Mouse (Mus musculus): ENCODE measurements around the gene Mcrip2. TPM values are rescaled to one million over a fixed set of nuclear protein-coding genes. Genes with fewer than 3 reads are reported as not detected.

Mcrip2 gene
- polyA plus RNA-seq, 1 experiment from 2014 or later: 13.9 TPM

GRCm38 (mm10) chr17:25831451-25832281 is 36.9 kb downstream of the Mcrip2 start:
- no peaks in the 10 kb centered on the region for H3K27me3 ChIP-seq (ENCODE audit: control insufficient read depth, insufficient read depth, low read length)
- peaks cover 41% of the 10 kb centered on the region for H3K36me3 ChIP-seq (ENCODE audit: control insufficient read depth, insufficient read depth, low read length)
- DNase-seq: no peak
- H3K4me3 ChIP-seq (replicated peaks; ENCODE audit: low read depth, low read length): peak overlapping the region; percentile 82
- H3K9me3 ChIP-seq (ENCODE audit: control insufficient read depth, low read length): no peaks in the 10 kb centered on the region
- peak overlapping the region; percentile 97; the same call in 1 of the 2 replicates for H3K27ac ChIP-seq (replicated peaks; ENCODE audit: low read depth, low read length)
- WGBS: 67% methylated on average over 21 of the region's 21 CpGs
- H3K9ac ChIP-seq (replicated peaks; ENCODE audit: low read length): peak overlapping the region; percentile 81
- H3K4me1 ChIP-seq (ENCODE audit: control insufficient read depth, insufficient read depth, low read length): peaks cover 55% of the 10 kb centered on the region
- ATAC-seq (ENCODE audit: low FRiP score, low TSS enrichment): no peak
- H3K4me2 ChIP-seq (ENCODE audit: low read length): peak overlapping the region; percentile 95

GRCm38 (mm10) chr17:25830806-25831431 is 37.6 kb downstream of the Mcrip2 start:
- H3K27ac ChIP-seq (replicated peaks; ENCODE audit: low read depth, low read length): no peak overlapping the region
- DNase-seq (no peak), ATAC-seq (ENCODE audit: low FRiP score, low TSS enrichment) (no peak)
- peak overlapping the region; percentile 95 for H3K4me2 ChIP-seq (ENCODE audit: low read length)
- H3K4me3 ChIP-seq (replicated peaks; ENCODE audit: low read depth, low read length): peak overlapping the region; percentile 82; the same call in 1 of the 2 replicates
- peaks cover 48% of the 10 kb centered on the region for H3K36me3 ChIP-seq (ENCODE audit: control insufficient read depth, insufficient read depth, low read length)
- no peak overlapping the region; the same call in 1 of the 2 replicates for H3K9ac ChIP-seq (replicated peaks; ENCODE audit: low read length)
- H3K27me3 ChIP-seq (ENCODE audit: control insufficient read depth, insufficient read depth, low read length): no peaks in the 10 kb centered on the region
- no peaks in the 10 kb centered on the region for H3K9me3 ChIP-seq (ENCODE audit: control insufficient read depth, low read length)
- H3K4me1 ChIP-seq (ENCODE audit: control insufficient read depth, insufficient read depth, low read length): peaks cover 48% of the 10 kb centered on the region
- 86% methylated on average over 14 of the region's 14 CpGs for WGBS

GRCm38 (mm10) chr17:25830200-25830753 is 38.3 kb downstream of the Mcrip2 start:
- Histone ChIP-seq H3K4me2 (ENCODE audit: low read length) (peak overlapping the region; percentile 95), H3K4me1 (ENCODE audit: control insufficient read depth, insufficient read depth, low read length) (peaks cover 41% of the 10 kb centered on the region), H3K27ac (replicated peaks; ENCODE audit: low read depth, low read length) (no peak overlapping the region), H3K9ac (replicated peaks; ENCODE audit: low read length) (no peak overlapping the region; the same call in 1 of the 2 replicates), H3K27me3 (ENCODE audit: control insufficient read depth, insufficient read depth, low read length) (no peaks in the 10 kb centered on the region), H3K36me3 (ENCODE audit: control insufficient read depth, insufficient read depth, low read length) (peaks cover 48% of the 10 kb centered on the region), H3K9me3 (ENCODE audit: control insufficient read depth, low read length) (no peaks in the 10 kb centered on the region), H3K4me3 (replicated peaks; ENCODE audit: low read depth, low read length) (peak overlapping the region; percentile 70; the same call in 1 of the 2 replicates)
- DNase-seq (no peak), ATAC-seq (ENCODE audit: low FRiP score, low TSS enrichment) (no peak)
- WGBS: 89% methylated on average over 4 of the region's 4 CpGs

- H3K9me3 ChIP-seq (ENCODE audit: control insufficient read depth, low read length): no peaks in the 10 kb centered on the region
- peak overlapping the region; percentile 91 for H3K27ac ChIP-seq (replicated peaks; ENCODE audit: low read depth, low read length)
- peaks cover 47% of the 10 kb centered on the region for H3K36me3 ChIP-seq (ENCODE audit: control insufficient read depth, insufficient read depth, low read length)
- H3K4me3 ChIP-seq (replicated peaks; ENCODE audit: low read depth, low read length): peak overlapping the region; percentile 70
- ATAC-seq (ENCODE audit: low FRiP score, low TSS enrichment): no peak
- peaks cover 39% of the 10 kb centered on the region for H3K4me1 ChIP-seq (ENCODE audit: control insufficient read depth, insufficient read depth, low read length)
- H3K9ac ChIP-seq (replicated peaks; ENCODE audit: low read length): peak overlapping the region; percentile 78
- DNase-seq: no peak
- H3K27me3 ChIP-seq (ENCODE audit: control insufficient read depth, insufficient read depth, low read length): no peaks in the 10 kb centered on the region
- peak overlapping the region; percentile 95 for H3K4me2 ChIP-seq (ENCODE audit: low read length)
- 38% methylated on average over 8 of the region's 8 CpGs for WGBS
These were observed 39.0 kb downstream of the Mcrip2 start for GRCm38 (mm10) chr17:25829558-25830017.

GRCm38 (mm10) chr17:25828712-25829557 is 39.6 kb downstream of the Mcrip2 start, which contains the start of gene Jmjd8:
Gene Jmjd8, plus strand, starts transcription at chr17:25828867.
- WGBS: 1% methylated on average over 32 of the region's 32 CpGs
- Histone ChIP-seq H3K4me2 (ENCODE audit: low read length) (peak within 1 kb of the TSS; percentile 95), H3K36me3 (ENCODE audit: control insufficient read depth, insufficient read depth, low read length) (peaks cover 45% of the 10 kb centered on the region), H3K4me1 (ENCODE audit: control insufficient read depth, insufficient read depth, low read length) (peaks cover 39% of the 10 kb centered on the region), H3K27ac (replicated peaks; ENCODE audit: low read depth, low read length) (peak within 1 kb of the TSS; percentile 91), H3K9ac (replicated peaks; ENCODE audit: low read length) (peak within 1 kb of the TSS; percentile 78), H3K4me3 (replicated peaks; ENCODE audit: low read depth, low read length) (peak within 1 kb of the TSS; percentile 70), H3K27me3 (ENCODE audit: control insufficient read depth, insufficient read depth, low read length) (no peaks in the 10 kb centered on the region), H3K9me3 (ENCODE audit: control insufficient read depth, low read length) (no peaks in the 10 kb centered on the region)
- peak; percentile 59 for ATAC-seq (ENCODE audit: low FRiP score, low TSS enrichment)
- DNase-seq: peak; percentile 92

- peaks cover 45% of the 10 kb centered on the region for H3K36me3 ChIP-seq (ENCODE audit: control insufficient read depth, insufficient read depth, low read length)
- 0 out of 2 replicates have a peak overlapping the region, but pooled peaks have one; percentile 78 for H3K9ac ChIP-seq (replicated peaks; ENCODE audit: low read length)
- no peaks in the 10 kb centered on the region for H3K9me3 ChIP-seq (ENCODE audit: control insufficient read depth, low read length)
- H3K27me3 ChIP-seq (ENCODE audit: control insufficient read depth, insufficient read depth, low read length): no peaks in the 10 kb centered on the region
- peak overlapping the region; percentile 95 for H3K4me2 ChIP-seq (ENCODE audit: low read length)
- DNase-seq: no peak
- peak overlapping the region; percentile 70 for H3K4me3 ChIP-seq (replicated peaks; ENCODE audit: low read depth, low read length)
- no peak for ATAC-seq (ENCODE audit: low FRiP score, low TSS enrichment)
- peaks cover 39% of the 10 kb centered on the region for H3K4me1 ChIP-seq (ENCODE audit: control insufficient read depth, insufficient read depth, low read length)
- 89% methylated on average over 8 of the region's 8 CpGs for WGBS
- H3K27ac ChIP-seq (replicated peaks; ENCODE audit: low read depth, low read length): peak overlapping the region; percentile 91; the same call in 1 of the 2 replicates
These were observed 40.4 kb downstream of the Mcrip2 start for GRCm38 (mm10) chr17:25828223-25828594.

GRCm38 (mm10) chr17:25827546-25828222 is 40.9 kb downstream of the Mcrip2 start:
- no peak for DNase-seq
- Histone ChIP-seq H3K27ac (replicated peaks; ENCODE audit: low read depth, low read length) (no peak overlapping the region), H3K9ac (replicated peaks; ENCODE audit: low read length) (no peak overlapping the region), H3K9me3 (ENCODE audit: control insufficient read depth, low read length) (no peaks in the 10 kb centered on the region), H3K4me3 (replicated peaks; ENCODE audit: low read depth, low read length) (peak overlapping the region; percentile 70; the same call in 1 of the 2 replicates), H3K36me3 (ENCODE audit: control insufficient read depth, insufficient read depth, low read length) (peaks cover 45% of the 10 kb centered on the region), H3K4me1 (ENCODE audit: control insufficient read depth, insufficient read depth, low read length) (peaks cover 42% of the 10 kb centered on the region), H3K27me3 (ENCODE audit: control insufficient read depth, insufficient read depth, low read length) (no peaks in the 10 kb centered on the region), H3K4me2 (ENCODE audit: low read length) (peak overlapping the region; percentile 95)
- 91% methylated on average over 22 of the region's 22 CpGs for WGBS
- no peak for ATAC-seq (ENCODE audit: low FRiP score, low TSS enrichment)

All from midbrain, embryonic 14.5 days (tissue).